Mouse (Mus musculus): ENCODE data around the gene Cnnm3.

GRCm38 (mm10) chr1:36571627-36572026, 60.0 kb downstream of the Cnnm3 start:
- TF ChIP-seq CTCF (IDR thresholded peaks at IDR 0.05; ENCODE audit: borderline replicate concordance, insufficient read depth, low read depth, low read length) (no peak), POLR2A (IDR thresholded peaks at IDR 0.05; ENCODE audit: borderline replicate concordance, insufficient read depth, low read length) (no peak)
